Mouse (Mus musculus) hindbrain, embryonic 15.5 days (tissue): ENCODE data around the gene Atp1a4. TPM values are rescaled to one million over a fixed set of nuclear protein-coding genes. Genes with fewer than 3 reads are reported as not detected.
"Not testable (repeated sequence)": the region's sequence is repeated elsewhere in the genome, so short reads cannot be mapped to it uniquely, and the experiment has no call there.

ENCODE experiments used
- ATAC-seq: fragments of 200-750 bp; cut with Nextera tagmentation; 2 replicates; pipeline ENCODE4 v1.8.0; 2017; ENCODE audit warnings: low read depth, moderate number of reproducible peaks, moderate TSS enrichment; ENCODE audit not compliant: low FRiP score
- H3K27ac ChIP-seq: fragments of 300-500 bp; sonication (generic); replicated peaks from 2 replicates; pipeline ENCODE4 v1.5.1; 2015; ENCODE audit warnings: mild to moderate bottlenecking, inconsistent platforms
- H3K27me3 ChIP-seq: fragments of 300-500 bp; sonication (generic); 2 replicates; pipeline ENCODE4 v1.6.1; 2015; ENCODE audit warnings: control low read depth, inconsistent platforms
- H3K36me3 ChIP-seq: fragments of 300-500 bp; sonication (generic); 2 replicates; pipeline ENCODE4 v1.6.1; 2015; ENCODE audit warnings: control low read depth, inconsistent platforms
- H3K4me1 ChIP-seq: fragments of 300-500 bp; sonication (generic); replicated peaks from 2 replicates; pipeline ENCODE4 v1.6.1; 2015; ENCODE audit warnings: control low read depth, inconsistent platforms
- H3K4me2 ChIP-seq: fragments of 300-500 bp; sonication (generic); 2 replicates; pipeline ENCODE4 v1.6.1; 2015; ENCODE audit warnings: moderate library complexity, mild to moderate bottlenecking, inconsistent platforms
- H3K4me3 ChIP-seq: fragments of 300-500 bp; sonication (generic); 2 replicates; pipeline ENCODE4 v1.5.1; 2015; ENCODE audit warnings: mild to moderate bottlenecking, inconsistent platforms
- H3K9ac ChIP-seq: fragments of 300-500 bp; sonication (generic); 2 replicates; pipeline ENCODE4 v1.6.1; 2015; ENCODE audit warnings: inconsistent platforms
- H3K9me3 ChIP-seq: fragments of 300-500 bp; sonication (generic); 2 replicates; pipeline ENCODE4 v1.6.1; 2016; ENCODE audit warnings: control low read depth, inconsistent platforms
- WGBS: fragments of 180-500 bp; shearing (Covaris S2); methylation state at CpG from one replicate; pipeline ENCODE4 v1.1.7; 2015; 5-methylcytosine and 5-hydroxymethylcytosine counted together
- polyA plus RNA-seq: library from polyadenylated mRNA; unstranded; fragments of >200 nt; fragmentation: Nextera tagmentation; extraction: Ambion mirVana; gene quantifications from 2 replicates; pipeline ENCODE4 v1.2.1, GENCODE M21; 2015

Atp1a4 gene
- polyA plus RNA-seq, 1 experiment from 2014 or later: 0.06 TPM

GRCm38 (mm10) chr1:172279768-172280509 lies 21.7 kb upstream of the Atp1a4 start:
- Histone ChIP-seq H3K27ac (peak overlapping the region; percentile 11; the same call in 1 of the 2 replicates), H3K36me3 (no peaks in the 10 kb centered on the region), H3K4me2 (no peak overlapping the region), H3K4me1 (no peaks in the 10 kb centered on the region; the same call in 1 of the 2 replicates), H3K9me3 (no peaks in the 10 kb centered on the region), H3K9ac (no peak overlapping the region), H3K27me3 (no peaks in the 10 kb centered on the region), H3K4me3 (no peak overlapping the region)
- ATAC-seq: 0 out of 2 replicates have a peak, but pooled peaks have one; percentile 42
- 74% methylated on average over 16 of the region's 16 CpGs for WGBS

GRCm38 (mm10) chr1:172278328-172278727 lies 20.1 kb upstream of the Atp1a4 start:
- no peak overlapping the region for H3K27ac ChIP-seq
- H3K36me3 ChIP-seq: no peaks in the 10 kb centered on the region
- H3K9ac ChIP-seq: no peak overlapping the region
- no peak overlapping the region for H3K4me3 ChIP-seq
- H3K9me3 ChIP-seq: no peaks in the 10 kb centered on the region
- H3K4me2 ChIP-seq: no peak overlapping the region
- 90% methylated on average over 13 of the region's 13 CpGs for WGBS
- no peak for ATAC-seq
- H3K4me1 ChIP-seq: no peaks in the 10 kb centered on the region; the same call in 1 of the 2 replicates
- H3K27me3 ChIP-seq: no peaks in the 10 kb centered on the region

- ATAC-seq: no peak
- no peaks in the 10 kb centered on the region for H3K27me3 ChIP-seq
- 88% methylated on average over 3 of the region's 3 CpGs for WGBS
- no peaks in the 10 kb centered on the region; the same call in 1 of the 2 replicates for H3K4me1 ChIP-seq
- no peaks in the 10 kb centered on the region for H3K36me3 ChIP-seq
- H3K9me3 ChIP-seq: no peaks in the 10 kb centered on the region
- H3K27ac ChIP-seq: no peak overlapping the region
- no peak overlapping the region for H3K4me2 ChIP-seq
- H3K4me3 ChIP-seq: no peak overlapping the region
- H3K9ac ChIP-seq: no peak overlapping the region
Measured at GRCm38 (mm10) chr1:172277172-172277571, 19.0 kb upstream of the Atp1a4 start.

GRCm38 (mm10) chr1:172274547-172274946 lies 16.3 kb upstream of the Atp1a4 start:
- WGBS: 71% methylated on average over 5 of the region's 5 CpGs
- Histone ChIP-seq H3K4me1 (peaks cover 8% of the 10 kb centered on the region; the same call in 1 of the 2 replicates), H3K4me2 (no peak overlapping the region), H3K27ac (no peak overlapping the region), H3K9me3 (no peaks in the 10 kb centered on the region), H3K9ac (no peak overlapping the region), H3K4me3 (no peak overlapping the region), H3K27me3 (no peaks in the 10 kb centered on the region), H3K36me3 (no peaks in the 10 kb centered on the region)
- no peak for ATAC-seq

- WGBS: 59% methylated on average over 5 of the region's 5 CpGs
Measured at GRCm38 (mm10) chr1:172274116-172274515, 15.9 kb upstream of the Atp1a4 start.

GRCm38 (mm10) chr1:172273386-172273785 lies 15.2 kb upstream of the Atp1a4 start:
- no peaks in the 10 kb centered on the region for H3K27me3 ChIP-seq
- H3K4me3 ChIP-seq: no peak overlapping the region
- peaks cover 8% of the 10 kb centered on the region; the same call in 1 of the 2 replicates for H3K4me1 ChIP-seq
- H3K9ac ChIP-seq: no peak overlapping the region
- WGBS: 91% methylated on average over 6 of the region's 6 CpGs
- H3K36me3 ChIP-seq: no peaks in the 10 kb centered on the region
- no peaks in the 10 kb centered on the region for H3K9me3 ChIP-seq
- H3K4me2 ChIP-seq: no peak overlapping the region
- no peak for ATAC-seq
- no peak overlapping the region for H3K27ac ChIP-seq

More at GRCm38 (mm10) chr1:172274116-172274515, 15.9 kb upstream of the Atp1a4 start:
- ATAC-seq: no peak
- Histone ChIP-seq H3K27me3 (no peaks in the 10 kb centered on the region), H3K4me2 (no peak overlapping the region), H3K4me1 (peaks cover 8% of the 10 kb centered on the region; the same call in 1 of the 2 replicates), H3K36me3 (no peaks in the 10 kb centered on the region), H3K9ac (no peak overlapping the region), H3K27ac (no peak overlapping the region), H3K9me3 (no peaks in the 10 kb centered on the region), H3K4me3 (no peak overlapping the region)

GRCm38 (mm10) chr1:172271765-172272164 lies 13.6 kb upstream of the Atp1a4 start:
- Histone ChIP-seq H3K27me3 (no peaks in the 10 kb centered on the region), H3K9ac (no peak overlapping the region), H3K4me3 (no peak overlapping the region), H3K9me3 (no peaks in the 10 kb centered on the region), H3K4me2 (no peak overlapping the region), H3K27ac (no peak overlapping the region; the same call in 1 of the 2 replicates), H3K36me3 (no peaks in the 10 kb centered on the region), H3K4me1 (peaks cover 8% of the 10 kb centered on the region; the same call in 1 of the 2 replicates)
- ATAC-seq: peak; percentile 86
- 34% methylated on average over 10 of the region's 10 CpGs for WGBS

GRCm38 (mm10) chr1:172271208-172271607 lies 13.0 kb upstream of the Atp1a4 start:
- H3K4me1 ChIP-seq: peaks cover 8% of the 10 kb centered on the region; the same call in 1 of the 2 replicates
- H3K9me3 ChIP-seq: no peaks in the 10 kb centered on the region
- peak overlapping the region; percentile 53; the same call in 1 of the 2 replicates for H3K27ac ChIP-seq
- H3K9ac ChIP-seq: no peak overlapping the region
- ATAC-seq: peak; percentile 29; the same call in 1 of the 2 replicates
- WGBS: 66% methylated on average over 3 of the region's 3 CpGs
- H3K4me2 ChIP-seq: no peak overlapping the region
- no peak overlapping the region for H3K4me3 ChIP-seq
- no peaks in the 10 kb centered on the region for H3K36me3 ChIP-seq
- H3K27me3 ChIP-seq: no peaks in the 10 kb centered on the region

GRCm38 (mm10) chr1:172261477-172262078 lies 3.4 kb upstream of the Atp1a4 start, which contains the start of gene Igsf8:
Igsf8 (plus strand) TSS chr1:172261641.
- no peaks in the 10 kb centered on the region for H3K9me3 ChIP-seq
- 0 out of 2 replicates have a peak within 1 kb of the TSS, but pooled peaks have one; percentile 1 for H3K4me2 ChIP-seq
- H3K4me3 ChIP-seq: no peak within 1 kb of the TSS
- H3K36me3 ChIP-seq: no peaks in the 10 kb centered on the region
- no peak within 1 kb of the TSS for H3K9ac ChIP-seq
- H3K4me1 ChIP-seq: peaks cover 5% of the 10 kb centered on the region
- WGBS: 7% methylated on average over 8 of the region's 8 CpGs
- peak within 1 kb of the TSS; percentile 62 for H3K27ac ChIP-seq
- ATAC-seq: no peak
- no peaks in the 10 kb centered on the region for H3K27me3 ChIP-seq

- 45% methylated on average over 2 of the region's 2 CpGs for WGBS
- no peaks in the 10 kb centered on the region for H3K9me3 ChIP-seq
Measured at GRCm38 (mm10) chr1:172247679-172248078, 10.5 kb downstream of the Atp1a4 start.

GRCm38 (mm10) chr1:172247216-172247615 lies 11.0 kb downstream of the Atp1a4 start:
- no peak overlapping the region for H3K9ac ChIP-seq
- ATAC-seq: no peak
- no peak overlapping the region for H3K4me3 ChIP-seq
- H3K36me3 ChIP-seq: no peaks in the 10 kb centered on the region
- no peaks in the 10 kb centered on the region for H3K9me3 ChIP-seq
- 60% methylated on average over 4 of the region's 4 CpGs for WGBS
- no peak overlapping the region for H3K27ac ChIP-seq
- no peaks in the 10 kb centered on the region for H3K27me3 ChIP-seq
- H3K4me2 ChIP-seq: no peak overlapping the region
- no peaks in the 10 kb centered on the region for H3K4me1 ChIP-seq

More at GRCm38 (mm10) chr1:172247679-172248078, 10.5 kb downstream of the Atp1a4 start:
- 0 out of 2 replicates have a peak, but pooled peaks have one; percentile 34 for ATAC-seq
- Histone ChIP-seq H3K36me3 (no peaks in the 10 kb centered on the region), H3K27ac (no peak overlapping the region), H3K4me2 (no peak overlapping the region), H3K4me3 (no peak overlapping the region), H3K27me3 (no peaks in the 10 kb centered on the region), H3K4me1 (no peaks in the 10 kb centered on the region), H3K9ac (no peak overlapping the region)

GRCm38 (mm10) chr1:172244645-172245044 lies 13.6 kb downstream of the Atp1a4 start:
- H3K4me2 ChIP-seq: 0 out of 2 replicates have a peak overlapping the region, but pooled peaks have one; percentile 5
- 51% methylated on average over 23 of the region's 23 CpGs for WGBS
- not testable (repeated sequence) for H3K27ac ChIP-seq, H3K36me3 ChIP-seq, H3K9me3 ChIP-seq, H3K27me3 ChIP-seq, H3K4me3 ChIP-seq, ATAC-seq, H3K4me1 ChIP-seq, H3K9ac ChIP-seq
